Mouse (Mus musculus) megakaryocyte, embryonic 14.5 days (primary cell): ENCODE measurements around the gene Apc2. TPM values are rescaled to one million over a fixed set of nuclear protein-coding genes. Genes with fewer than 3 reads are reported as not detected.

ENCODE experiments used
- H3K27me3 ChIP-seq: replicated peaks from 2 replicates; pipeline ENCODE3; 2012; ENCODE audit warnings: inconsistent platforms
- H3K36me3 ChIP-seq: replicated peaks from 2 replicates; pipeline ENCODE3; 2012; ENCODE audit warnings: low read length, inconsistent platforms, mixed read lengths
- H3K4me1 ChIP-seq: 2 replicates; pipeline ENCODE4 v1.6.1; 2012; ENCODE audit warnings: inconsistent platforms
- H3K4me3 ChIP-seq: replicated peaks from 2 replicates; pipeline ENCODE3; 2012; ENCODE audit warnings: moderate library complexity, mild to moderate bottlenecking, inconsistent platforms
- H3K9me3 ChIP-seq: 2 replicates; pipeline ENCODE4 v1.6.1; 2012; ENCODE audit warnings: inconsistent platforms
- FLI1 ChIP-seq: IDR thresholded peaks from 2 replicates; pipeline ENCODE4 v1.6.1; 2012; ENCODE audit warnings: low read length, inconsistent platforms, mixed read lengths
- GATA1 ChIP-seq: IDR thresholded peaks from 3 replicates; pipeline ENCODE4 v1.6.1; 2012; ENCODE audit warnings: mixed read lengths, low read length, inconsistent platforms, borderline replicate concordance
- polyA plus RNA-seq: library from polyadenylated mRNA; stranded (reverse); fragments of >175 nt; gene quantifications from 2 replicates; pipeline ENCODE4 v1.2.3, GENCODE M21; 2012; ENCODE audit warnings: low replicate concordance; ENCODE audit not compliant: insufficient read depth

The Apc2 gene
- polyA plus RNA-seq, 1 experiment: 0.92 TPM

DNA sequence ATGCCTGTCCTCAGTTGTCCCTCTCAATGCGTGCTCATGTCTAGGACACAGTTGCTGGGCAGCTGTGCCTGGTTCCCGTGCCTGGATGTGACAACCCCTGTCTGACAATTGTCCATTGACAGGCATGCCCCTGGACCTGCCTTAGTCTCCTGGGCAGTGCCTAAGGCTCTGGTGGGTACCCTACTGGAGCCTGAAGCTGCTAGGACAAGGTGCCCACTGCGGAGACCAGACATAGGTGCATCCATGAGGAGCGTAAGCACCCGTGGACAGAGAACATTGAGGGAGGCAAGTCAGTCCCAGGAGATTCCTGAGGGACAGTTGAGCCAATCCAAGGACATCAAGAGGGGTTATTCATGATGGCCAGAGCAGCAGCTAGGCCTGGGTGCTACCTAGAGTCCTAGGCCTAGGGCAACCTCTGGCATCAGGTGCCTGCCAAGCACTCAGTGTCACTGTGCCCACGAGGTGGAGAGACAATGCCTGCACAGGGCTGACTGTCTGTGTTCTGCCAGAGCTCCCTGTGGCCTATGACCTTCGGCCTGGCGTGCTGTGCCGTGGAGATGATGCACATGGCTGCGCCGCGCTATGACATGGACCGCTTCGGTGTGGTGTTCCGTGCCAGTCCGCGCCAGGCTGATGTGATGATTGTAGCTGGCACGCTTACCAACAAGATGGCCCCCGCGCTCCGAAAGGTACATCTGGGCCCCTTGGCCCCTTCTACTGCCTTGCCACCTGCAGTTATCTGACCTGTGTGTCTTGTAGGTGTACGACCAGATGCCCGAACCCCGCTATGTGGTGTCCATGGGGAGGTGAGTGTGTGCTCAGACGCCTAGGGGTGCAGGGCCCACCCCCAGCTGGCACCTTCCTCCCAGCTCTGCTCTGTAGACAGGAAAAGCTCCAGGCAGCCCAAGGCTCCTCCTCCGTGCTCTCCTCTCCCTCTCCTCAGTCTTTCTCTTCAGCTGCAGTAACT lies 41.2 kb upstream of the Apc2 start:
- TF ChIP-seq FLI1 (no peak), GATA1 (no peak)
- Histone ChIP-seq H3K4me1 (peaks cover 73% of the 10 kb centered on the region), H3K27me3 (no peaks in the 10 kb centered on the region), H3K9me3 (no peaks in the 10 kb centered on the region), H3K36me3 (peaks cover 88% of the 10 kb centered on the region), H3K4me3 (peak overlapping the region; percentile 38)

DNA sequence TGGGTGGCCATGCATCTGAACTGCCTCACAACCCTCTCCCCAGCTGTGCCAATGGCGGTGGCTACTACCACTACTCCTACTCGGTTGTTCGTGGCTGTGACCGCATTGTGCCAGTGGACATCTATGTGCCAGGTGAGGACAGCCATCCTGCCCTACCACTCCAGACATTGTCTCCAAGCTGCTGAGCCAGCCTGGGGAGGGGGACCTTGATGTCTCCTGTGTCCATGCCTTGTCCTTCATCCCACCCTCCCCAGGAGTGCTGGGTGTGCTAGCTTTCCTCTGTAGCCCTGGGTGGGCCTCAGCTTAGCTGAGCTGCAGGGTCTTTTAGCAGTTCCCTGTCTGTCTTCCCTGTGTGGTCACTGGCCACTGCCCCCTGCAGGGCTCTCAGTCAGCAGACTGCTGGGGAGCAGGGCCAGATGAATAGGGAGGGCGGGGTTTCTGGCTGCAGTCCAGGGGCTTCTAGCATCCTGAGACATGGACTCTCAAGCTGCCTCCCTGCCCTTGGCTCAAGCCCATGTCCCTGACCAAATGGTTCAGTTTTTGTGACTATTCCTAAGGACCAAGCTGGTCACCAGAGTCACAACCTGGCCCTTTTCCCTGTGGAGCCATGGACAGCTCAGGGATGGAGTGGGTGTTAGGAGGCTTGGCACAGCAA lies 39.8 kb upstream of the Apc2 start:
- TF ChIP-seq GATA1: no peak
- TF ChIP-seq FLI1: no peak
- Histone ChIP-seq H3K4me1 (peaks cover 73% of the 10 kb centered on the region), H3K36me3 (peaks cover 87% of the 10 kb centered on the region), H3K9me3 (no peaks in the 10 kb centered on the region), H3K27me3 (no peaks in the 10 kb centered on the region), H3K4me3 (no peak overlapping the region)

DNA sequence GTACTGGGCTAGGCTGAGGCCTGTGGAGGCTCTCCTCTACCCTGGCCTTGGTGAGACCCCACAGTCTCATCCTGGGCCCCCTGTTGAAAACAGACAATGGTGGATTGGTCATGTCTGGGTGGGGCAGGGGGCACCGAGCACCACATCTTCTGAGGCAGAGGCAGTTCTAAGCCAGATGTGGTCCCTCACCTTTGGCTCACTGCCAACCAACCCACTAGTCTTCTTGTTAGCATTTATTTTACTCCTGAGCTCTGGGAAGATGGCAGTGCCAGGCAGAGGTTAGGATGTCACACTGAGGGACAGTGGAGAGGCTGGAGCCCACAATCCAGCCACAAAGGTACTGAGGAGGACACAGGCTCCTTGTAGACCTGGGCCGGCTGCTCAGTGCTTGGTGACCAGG lies 37.8 kb upstream of the Apc2 start:
- H3K36me3 ChIP-seq: peaks cover 70% of the 10 kb centered on the region
- no peak for TF ChIP-seq FLI1
- peaks cover 70% of the 10 kb centered on the region for H3K4me1 ChIP-seq
- peak overlapping the region; percentile 51 for H3K4me3 ChIP-seq
- no peaks in the 10 kb centered on the region for H3K9me3 ChIP-seq
- no peaks in the 10 kb centered on the region for H3K27me3 ChIP-seq

DNA sequence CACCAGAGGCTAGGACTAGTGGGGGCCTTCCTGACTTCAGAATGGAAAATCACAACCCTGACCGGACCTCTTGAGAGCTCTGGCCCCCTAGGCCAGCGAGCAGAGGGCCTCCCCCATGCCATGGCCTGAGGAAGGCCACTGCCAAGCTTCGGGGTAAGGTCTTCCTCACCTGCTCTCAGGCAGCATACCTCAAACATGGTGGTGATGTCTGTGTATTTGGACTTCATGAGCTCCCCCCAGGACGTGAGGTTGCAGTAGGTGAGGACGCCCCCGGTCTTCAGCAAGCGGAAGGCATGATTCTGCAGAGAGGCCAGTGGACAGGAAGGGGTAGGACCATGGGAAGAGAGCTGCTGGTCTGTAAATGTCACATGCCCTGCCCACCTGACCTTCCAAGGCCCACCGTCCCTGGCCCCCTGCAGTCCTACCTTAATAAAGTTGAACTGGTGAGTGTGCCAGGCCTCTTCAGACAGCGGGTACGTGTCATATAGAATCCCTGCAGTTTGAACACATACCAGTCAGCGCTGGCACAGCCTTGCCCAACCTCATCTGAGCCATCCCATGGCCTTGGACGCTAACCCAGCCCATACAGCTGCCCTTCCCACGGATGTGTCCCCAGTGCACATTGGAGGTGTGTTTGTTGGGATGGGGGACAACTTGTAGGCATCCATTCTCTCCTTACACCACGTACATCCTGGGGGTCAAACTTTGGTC lies 36.9 kb upstream of the Apc2 start:
- peaks cover 60% of the 10 kb centered on the region for H3K36me3 ChIP-seq
- H3K4me3 ChIP-seq: no peak overlapping the region
- TF ChIP-seq FLI1 (no peak), GATA1 (no peak)
- H3K9me3 ChIP-seq: no peaks in the 10 kb centered on the region
- no peaks in the 10 kb centered on the region for H3K27me3 ChIP-seq
- H3K4me1 ChIP-seq: peaks cover 74% of the 10 kb centered on the region

DNA sequence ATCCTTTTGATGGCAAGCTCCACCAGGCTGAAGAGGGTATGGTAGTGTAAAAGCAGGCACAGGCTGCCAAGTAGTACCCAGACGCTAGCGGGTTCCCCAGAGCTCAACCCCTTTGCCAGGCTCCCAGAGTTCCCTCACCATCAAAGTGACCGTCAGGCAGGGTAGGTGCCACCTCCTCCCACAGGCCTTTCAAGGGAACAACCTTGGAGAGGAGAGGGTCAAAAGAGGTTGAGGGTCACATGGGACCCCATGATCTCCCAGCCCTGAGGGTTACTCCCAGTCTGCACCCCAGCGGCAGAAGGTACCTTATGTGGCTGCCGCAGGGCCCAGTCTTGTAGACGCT lies 36.3 kb upstream of the Apc2 start:
- H3K9me3 ChIP-seq: no peaks in the 10 kb centered on the region
- H3K27me3 ChIP-seq: no peaks in the 10 kb centered on the region
- H3K36me3 ChIP-seq: peaks cover 55% of the 10 kb centered on the region
- H3K4me3 ChIP-seq: no peak overlapping the region
- TF ChIP-seq GATA1 (no peak), FLI1 (no peak)
- H3K4me1 ChIP-seq: peaks cover 75% of the 10 kb centered on the region

DNA sequence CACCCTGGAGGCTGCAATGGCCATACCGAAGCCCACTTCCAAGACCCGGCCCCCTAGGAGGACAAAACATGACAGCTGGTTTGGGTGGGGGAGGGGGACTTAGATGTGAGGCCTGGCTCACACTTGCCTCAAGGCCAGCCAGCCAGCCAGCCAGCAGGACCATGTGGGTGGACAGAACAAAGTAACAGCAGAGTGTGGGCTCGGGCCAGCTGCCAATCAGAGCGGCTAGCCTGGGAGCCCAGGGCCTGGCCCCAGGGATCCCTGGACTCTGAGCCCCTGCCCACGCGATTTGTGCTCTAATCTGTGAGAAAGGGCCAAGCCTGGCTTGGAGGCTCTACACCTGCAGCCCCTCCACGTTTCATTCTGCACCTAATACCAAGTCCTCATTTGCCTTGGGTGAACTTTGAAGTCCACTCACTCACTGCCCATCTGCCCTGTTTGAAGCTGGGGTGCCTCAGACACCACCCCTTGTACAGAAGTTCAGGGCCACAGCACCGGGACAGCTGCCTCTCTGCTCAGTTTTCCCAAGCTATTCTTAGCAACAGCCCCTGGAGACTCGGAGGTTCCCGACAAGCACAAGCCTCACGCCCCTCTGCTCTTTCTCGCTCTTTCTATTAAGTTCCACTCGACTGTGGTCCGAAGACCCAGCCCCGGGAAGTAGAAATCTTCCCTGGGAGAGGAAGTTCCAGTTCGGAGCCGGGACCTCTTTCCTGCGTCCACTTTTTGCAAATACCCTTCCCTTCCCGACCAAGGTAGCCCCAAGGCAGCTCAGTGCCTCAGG lies 35.7 kb upstream of the Apc2 start:
- TF ChIP-seq GATA1 (no peak), FLI1 (no peak)
- no peaks in the 10 kb centered on the region for H3K9me3 ChIP-seq
- no peaks in the 10 kb centered on the region for H3K27me3 ChIP-seq
- peaks cover 71% of the 10 kb centered on the region for H3K4me1 ChIP-seq
- H3K36me3 ChIP-seq: peaks cover 49% of the 10 kb centered on the region
- H3K4me3 ChIP-seq: peak overlapping the region; percentile 94

DNA sequence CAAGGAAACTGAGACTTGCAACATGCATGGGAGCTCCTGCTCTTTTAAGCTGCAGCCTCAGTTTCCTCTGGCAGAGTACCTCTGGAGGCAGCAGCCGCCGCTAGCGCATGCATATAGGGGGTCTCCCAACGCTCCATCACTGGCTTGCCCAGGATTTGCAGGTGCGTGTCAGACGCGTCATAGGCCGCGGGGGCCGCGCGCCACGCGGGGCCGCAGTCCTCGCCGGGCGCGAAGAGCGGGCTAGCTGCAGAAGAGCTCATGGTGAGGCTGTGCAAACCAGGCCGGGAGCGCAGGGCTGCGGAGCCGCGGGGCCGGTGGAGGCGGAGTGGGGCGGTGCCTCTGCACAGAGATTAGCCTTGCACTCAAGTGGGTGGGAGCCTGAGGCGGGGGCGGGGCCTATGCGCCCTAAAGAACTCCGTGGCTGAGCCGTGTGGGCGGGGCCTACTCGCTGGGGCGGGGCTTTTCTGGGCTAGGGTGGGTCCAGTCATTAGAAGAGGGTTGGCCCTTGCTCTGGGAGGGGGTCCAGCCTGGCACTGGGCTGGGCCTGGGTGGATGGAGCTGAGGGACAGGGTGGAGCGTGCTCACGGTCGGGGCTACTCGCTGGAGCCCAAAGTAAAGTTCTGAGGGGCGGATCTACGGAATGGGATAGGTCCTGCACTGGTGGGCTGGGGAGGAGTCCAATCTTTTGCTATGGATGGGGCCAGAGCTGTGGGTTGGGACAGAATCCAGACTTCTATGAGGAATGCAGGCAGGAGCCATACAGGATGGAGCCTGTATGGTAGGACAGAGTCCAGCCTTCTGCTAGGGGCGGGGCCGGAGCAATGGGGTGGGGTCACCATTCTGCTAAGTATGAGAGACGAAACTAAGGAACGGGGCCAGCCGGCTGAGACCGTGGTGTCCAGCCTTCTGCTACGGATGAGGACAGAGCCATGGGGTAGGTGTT lies 34.9 kb upstream of the Apc2 start, which contains the start of the genes Gamt and Dazap1:
Gamt (minus strand) TSS at position 371 of the 943 bp plus-strand sequence.
Dazap1 (plus strand) TSS at position 845 of the 943 bp plus-strand sequence.
- no peaks in the 10 kb centered on the region for H3K27me3 ChIP-seq
- H3K9me3 ChIP-seq: no peaks in the 10 kb centered on the region
- H3K4me1 ChIP-seq: peaks cover 72% of the 10 kb centered on the region
- TF ChIP-seq GATA1 (no peak), FLI1 (no peak)
- H3K4me3 ChIP-seq: peak within 1 kb of the TSS; percentile 94
- H3K36me3 ChIP-seq: peaks cover 40% of the 10 kb centered on the region

DNA sequence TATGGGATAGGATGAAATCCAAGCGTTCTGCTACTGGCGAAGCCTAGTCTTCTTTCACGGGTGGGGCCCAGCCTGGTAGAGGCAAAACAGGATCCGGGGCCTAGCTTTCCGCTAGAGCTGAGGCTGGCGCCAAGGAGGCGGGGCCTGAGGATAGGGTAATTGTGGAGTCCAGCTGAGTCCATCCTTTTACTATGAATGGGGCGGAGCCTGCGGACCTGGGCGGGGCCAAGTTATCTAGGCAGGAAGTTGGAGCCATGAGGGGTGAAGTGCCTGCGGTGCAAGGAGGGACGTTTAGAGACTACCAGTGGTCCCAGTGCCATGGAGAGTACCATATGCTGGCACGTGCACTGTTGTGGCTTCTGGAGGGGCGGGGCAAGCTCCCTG lies 34.2 kb upstream of the Apc2 start:
- H3K9me3 ChIP-seq: no peaks in the 10 kb centered on the region
- TF ChIP-seq GATA1 (0 out of 3 replicates have a peak, but pooled peaks have one; percentile 45), FLI1 (0 out of 2 replicates have a peak, but pooled peaks have one; percentile 20)
- peak overlapping the region; percentile 94 for H3K4me3 ChIP-seq
- H3K36me3 ChIP-seq: peaks cover 34% of the 10 kb centered on the region
- H3K27me3 ChIP-seq: no peaks in the 10 kb centered on the region
- peaks cover 79% of the 10 kb centered on the region for H3K4me1 ChIP-seq

DNA sequence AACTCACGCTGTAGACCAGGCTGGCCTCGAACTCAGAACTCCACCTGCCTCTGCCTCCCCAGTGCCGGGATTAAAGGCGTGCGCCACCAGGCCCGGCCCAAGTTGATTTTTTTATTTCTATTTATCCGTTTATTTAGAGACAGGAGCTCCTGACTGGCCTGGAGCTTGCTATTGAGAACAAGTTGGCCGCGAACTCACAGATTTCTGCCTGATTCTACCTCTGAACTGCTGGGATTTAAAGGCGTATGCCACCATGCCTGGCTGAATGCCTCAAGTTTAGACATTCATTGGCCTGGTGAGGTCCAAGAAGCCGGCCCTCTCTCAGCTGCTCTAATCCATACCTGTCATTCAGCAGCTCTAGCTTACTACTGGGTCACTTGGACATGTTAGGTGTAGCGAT lies 33.6 kb upstream of the Apc2 start:
- Histone ChIP-seq H3K4me3 (peak overlapping the region; percentile 86), H3K4me1 (peaks cover 84% of the 10 kb centered on the region), H3K27me3 (no peaks in the 10 kb centered on the region), H3K36me3 (peaks cover 31% of the 10 kb centered on the region), H3K9me3 (no peaks in the 10 kb centered on the region)
- no peak for TF ChIP-seq FLI1
